Mouse (Mus musculus) forebrain, embryonic 11.5 days (tissue): Measurements from ENCODE around the gene Pltp. TPM values are rescaled to one million over a fixed set of nuclear protein-coding genes. Genes with fewer than 3 reads are reported as not detected.

Experiments
- ATAC-seq: fragments of 200-750 bp; cut with Nextera tagmentation; replicated peaks from 2 replicates; pipeline ENCODE4 v1.8.0; 2017; ENCODE audit warnings: moderate TSS enrichment; ENCODE audit not compliant: low FRiP score
- DNase-seq: peaks from one replicate; pipeline ENCODE4 v3.0.0-alpha.2; 2017; ENCODE audit warnings: low spot score
- H3K27ac ChIP-seq: fragments of 300-500 bp; sonication (generic); 2 replicates; pipeline ENCODE4 v1.5.1; 2014; ENCODE audit warnings: low read depth, low read length
- H3K27me3 ChIP-seq: fragments of 300-500 bp; sonication (generic); 2 replicates; pipeline ENCODE4 v1.6.1; 2014; ENCODE audit warnings: mild to moderate bottlenecking, low read length, mixed read lengths; ENCODE audit not compliant: control insufficient read depth, insufficient read depth
- H3K36me3 ChIP-seq: fragments of 300-500 bp; sonication (generic); 2 replicates; pipeline ENCODE4 v1.6.1; 2014; ENCODE audit warnings: mild to moderate bottlenecking, low read length, moderate library complexity, mixed read lengths; ENCODE audit not compliant: control insufficient read depth, insufficient read depth
- H3K4me1 ChIP-seq: fragments of 300-500 bp; sonication (generic); replicated peaks from 2 replicates; pipeline ENCODE4 v1.6.1; 2014; ENCODE audit warnings: low read length, mixed read lengths; ENCODE audit not compliant: control insufficient read depth, insufficient read depth
- H3K4me2 ChIP-seq: fragments of 300-500 bp; sonication (generic); 2 replicates; pipeline ENCODE4 v1.6.1; 2014; ENCODE audit warnings: low read depth, mild to moderate bottlenecking, low read length, moderate library complexity, mixed read lengths; ENCODE audit not compliant: severe bottlenecking
- H3K4me3 ChIP-seq: fragments of 300-500 bp; sonication (generic); 2 replicates; pipeline ENCODE4 v1.5.1; 2014; ENCODE audit warnings: low read depth, low read length
- H3K9ac ChIP-seq: fragments of 300-500 bp; sonication (generic); 2 replicates; pipeline ENCODE4 v1.6.1; 2014; ENCODE audit warnings: low read length
- H3K9me3 ChIP-seq: fragments of 300-500 bp; sonication (generic); 2 replicates; pipeline ENCODE4 v1.6.1; 2016; ENCODE audit warnings: low read length, mixed read lengths; ENCODE audit not compliant: control insufficient read depth
- WGBS: fragments of 180-500 bp; shearing (Covaris S2); extraction: QIAGEN DNeasy Blood & Tissue Kit; methylation state at CpG from one replicate; pipeline ENCODE4 v1.1.7; 2014; 5-methylcytosine and 5-hydroxymethylcytosine counted together
- polyA plus RNA-seq: library from polyadenylated mRNA; unstranded; fragments of >200 nt; fragmentation: Nextera tagmentation; extraction: Ambion mirVana; gene quantifications from 2 replicates; pipeline ENCODE4 v1.2.1, GENCODE M21; 2014

Pltp gene
- polyA plus RNA-seq = 43.2 and 50.1 TPM in 2 replicates

- Histone ChIP-seq H3K4me1 (peaks cover 6% of the 10 kb centered on the region), H3K9ac (peak within 1 kb of the TSS; percentile 58), H3K9me3 (no peaks in the 10 kb centered on the region), H3K27me3 (peaks cover 19% of the 10 kb centered on the region), H3K4me2 (peak within 1 kb of the TSS; percentile 97), H3K27ac (no peak within 1 kb of the TSS), H3K4me3 (peak within 1 kb of the TSS; percentile 44), H3K36me3 (no peaks in the 10 kb centered on the region)
- DNase-seq = peak; percentile 87
- ATAC-seq = peak; percentile 76
- under 1% methylated on average over 47 of the region's 47 CpGs for WGBS
Observed at GRCm38 (mm10) chr2:164857101-164857821, at the start of gene Pltp. Gene Pltp, minus strand, starts transcription at chr2:164857711.

- Histone ChIP-seq H3K9me3 (peaks cover 6% of the 10 kb centered on the region; the same call in 1 of the 2 replicates), H3K27me3 (no peaks in the 10 kb centered on the region), H3K4me2 (no peak overlapping the region), H3K4me1 (peaks cover 9% of the 10 kb centered on the region; the same call in 1 of the 2 replicates), H3K9ac (no peak overlapping the region), H3K36me3 (peaks cover 37% of the 10 kb centered on the region), H3K4me3 (no peak overlapping the region), H3K27ac (no peak overlapping the region)
- ATAC-seq (no peak), DNase-seq (no peak)
- WGBS = 95% methylated on average over 4 of the region's 4 CpGs
Observed at GRCm38 (mm10) chr2:164906071-164906470, 48.6 kb upstream of the Pltp start.

GRCm38 (mm10) chr2:164903496-164903895 is 46.0 kb upstream of the Pltp start:
- Histone ChIP-seq H3K9ac (no peak overlapping the region), H3K9me3 (peaks cover 6% of the 10 kb centered on the region; the same call in 1 of the 2 replicates), H3K36me3 (peaks cover 41% of the 10 kb centered on the region), H3K4me2 (no peak overlapping the region), H3K27ac (no peak overlapping the region), H3K4me1 (no peaks in the 10 kb centered on the region), H3K27me3 (no peaks in the 10 kb centered on the region), H3K4me3 (no peak overlapping the region)
- no peak for DNase-seq
- no peak for ATAC-seq
- WGBS = 88% methylated on average over 1 of the region's 1 CpGs

GRCm38 (mm10) chr2:164901380-164901779 is 43.9 kb upstream of the Pltp start:
- Histone ChIP-seq H3K9me3 (peaks cover 6% of the 10 kb centered on the region; the same call in 1 of the 2 replicates), H3K9ac (no peak overlapping the region), H3K27me3 (no peaks in the 10 kb centered on the region), H3K4me2 (no peak overlapping the region), H3K27ac (no peak overlapping the region), H3K4me1 (no peaks in the 10 kb centered on the region), H3K4me3 (no peak overlapping the region), H3K36me3 (peaks cover 28% of the 10 kb centered on the region)
- ATAC-seq = no peak
- WGBS = 95% methylated on average over 13 of the region's 13 CpGs
- DNase-seq = no peak

- 94% methylated on average over 16 of the region's 16 CpGs for WGBS
- no peak overlapping the region for H3K4me3 ChIP-seq
- no peak for DNase-seq
- no peaks in the 10 kb centered on the region for H3K27me3 ChIP-seq
- peaks cover 35% of the 10 kb centered on the region for H3K36me3 ChIP-seq
- no peak for ATAC-seq
- H3K9ac ChIP-seq = no peak overlapping the region
- no peaks in the 10 kb centered on the region for H3K9me3 ChIP-seq
- no peak overlapping the region for H3K4me2 ChIP-seq
- no peak overlapping the region for H3K27ac ChIP-seq
- no peaks in the 10 kb centered on the region for H3K4me1 ChIP-seq
Observed at GRCm38 (mm10) chr2:164899723-164900459, 42.4 kb upstream of the Pltp start.

- no peak overlapping the region for H3K9ac ChIP-seq
- peaks cover 36% of the 10 kb centered on the region for H3K36me3 ChIP-seq
- H3K4me3 ChIP-seq = no peak overlapping the region
- no peak overlapping the region for H3K27ac ChIP-seq
- 93% methylated on average over 15 of the region's 15 CpGs for WGBS
- H3K9me3 ChIP-seq = no peaks in the 10 kb centered on the region
- no peak for ATAC-seq
- DNase-seq = no peak
- H3K27me3 ChIP-seq = no peaks in the 10 kb centered on the region
- no peak overlapping the region for H3K4me2 ChIP-seq
- H3K4me1 ChIP-seq = no peaks in the 10 kb centered on the region
Observed at GRCm38 (mm10) chr2:164899034-164899433, 41.5 kb upstream of the Pltp start.

GRCm38 (mm10) chr2:164898008-164898407 is 40.5 kb upstream of the Pltp start:
- H3K9ac ChIP-seq = no peak overlapping the region
- no peak overlapping the region for H3K4me3 ChIP-seq
- H3K9me3 ChIP-seq = no peaks in the 10 kb centered on the region
- peaks cover 42% of the 10 kb centered on the region for H3K36me3 ChIP-seq
- H3K4me1 ChIP-seq = no peaks in the 10 kb centered on the region
- no peak overlapping the region for H3K4me2 ChIP-seq
- ATAC-seq = no peak
- no peak overlapping the region for H3K27ac ChIP-seq
- 95% methylated on average over 7 of the region's 7 CpGs for WGBS
- DNase-seq = no peak
- no peaks in the 10 kb centered on the region for H3K27me3 ChIP-seq

GRCm38 (mm10) chr2:164895885-164896284 is 38.4 kb upstream of the Pltp start:
- Histone ChIP-seq H3K4me3 (no peak overlapping the region), H3K9ac (no peak overlapping the region), H3K9me3 (no peaks in the 10 kb centered on the region), H3K4me1 (no peaks in the 10 kb centered on the region), H3K27ac (no peak overlapping the region), H3K27me3 (no peaks in the 10 kb centered on the region), H3K36me3 (peaks cover 54% of the 10 kb centered on the region), H3K4me2 (no peak overlapping the region)
- DNase-seq (no peak), ATAC-seq (no peak)
- WGBS = 94% methylated on average over 6 of the region's 6 CpGs
